In genomic region chr8:47206640-47207237, GRCm38 (mm10) we compare ENCODE assay signal across 26 mouse cellular contexts.
DNase-seq lines count a peak whose midpoint lies in the region; ATAC-seq and TF ChIP-seq lines count a peak whose summit lies in the region.
"Had no signal": no experiment of that assay in that cellular context is flagged by ENCODE, and none has a peak within 500 bp of the region (broad histone marks: within the 10 kb centered on the region; RNA-seq: fewer than 3 reads in every experiment).

No protein-coding gene starts in this region.

- no peak for DNase-seq in hindbrain, embryonic 14.5 days (ENCODE audit: low spot score)
- DNase-seq in hindbrain, embryonic 10.5 days (ENCODE audit: low spot score), result no peak
- no peak for DNase-seq in midbrain, embryonic 14.5 days
- no peak for DNase-seq in limb, embryonic 14.5 days (ENCODE audit: low spot score)
- no peak for DNase-seq in embryo, embryonic 9.5 days (ENCODE audit: extremely low spot score)
- DNase-seq: B cell, adult 2 months; cerebellum, adult 11 months; cerebellum, postnatal 10 days; gastrocnemius, postnatal 14 days; heart, adult 18-20 months; heart, postnatal 14 days; kidney, adult 11 months; kidney, postnatal 10 days; lung, embryonic 14.5 days; thymus, postnatal 14 days had no signal

- no peaks in the 10 kb centered on the region for H3K27me3 ChIP-seq in hindbrain, embryonic 14.5 days (ENCODE audit: control insufficient read depth, insufficient read depth, low read length)
- no peaks in the 10 kb centered on the region for H3K27me3 ChIP-seq in hindbrain, embryonic 10.5 days (ENCODE audit: insufficient read depth, poor library complexity, severe bottlenecking)
- no peaks in the 10 kb centered on the region for H3K27me3 ChIP-seq in midbrain, embryonic 13.5 days
- no peaks in the 10 kb centered on the region for H3K27me3 ChIP-seq in midbrain, embryonic 14.5 days (ENCODE audit: control insufficient read depth, insufficient read depth, low read length)
- H3K27me3 ChIP-seq in limb, embryonic 14.5 days (ENCODE audit: control insufficient read depth, insufficient read depth, low read length), result no peaks in the 10 kb centered on the region
- H3K27me3 ChIP-seq: CH12.LX; embryonic facial prominence, embryonic 12.5 days; heart, embryonic 13.5 days; limb, embryonic 15.5 days; megakaryocyte, embryonic 14.5 days; Patski had no signal

- 76% methylated on average over 8 of the region's 8 CpGs for WGBS in hindbrain, embryonic 14.5 days
- 92% methylated on average over 8 of the region's 8 CpGs for WGBS in hindbrain, embryonic 10.5 days
- WGBS in midbrain, embryonic 13.5 days, result 86% methylated on average over 8 of the region's 8 CpGs
- 85% methylated on average over 8 of the region's 8 CpGs for WGBS in midbrain, embryonic 14.5 days
- WGBS in limb, embryonic 14.5 days, result 40% methylated on average over 8 of the region's 8 CpGs

- TF ChIP-seq POLR2A in limb, embryonic 14.5 days (IDR thresholded peaks at IDR 0.05; ENCODE audit: borderline replicate concordance, extremely low read depth, insufficient read depth, insufficient read length), result no peak

- no peak overlapping the region for H3K4me3 ChIP-seq in hindbrain, embryonic 14.5 days (replicated peaks; ENCODE audit: low read length)
- H3K4me3 ChIP-seq in hindbrain, embryonic 10.5 days, result no peak overlapping the region
- H3K4me3 ChIP-seq in midbrain, embryonic 13.5 days (replicated peaks), result no peak overlapping the region
- no peak overlapping the region for H3K4me3 ChIP-seq in midbrain, embryonic 14.5 days (replicated peaks; ENCODE audit: low read depth, low read length)
- H3K4me3 ChIP-seq in limb, embryonic 14.5 days (replicated peaks; ENCODE audit: low read length), result no peak overlapping the region
- H3K4me3 ChIP-seq: embryonic facial prominence, embryonic 12.5 days; heart, embryonic 13.5 days; limb, embryonic 15.5 days; megakaryocyte, embryonic 14.5 days had no signal

- no peaks in the 10 kb centered on the region for H3K9me3 ChIP-seq in hindbrain, embryonic 14.5 days (ENCODE audit: control insufficient read depth, low read length)
- H3K9me3 ChIP-seq in hindbrain, embryonic 10.5 days, result peaks cover 5% of the 10 kb centered on the region; the same call in 1 of the 2 replicates
- no peaks in the 10 kb centered on the region for H3K9me3 ChIP-seq in midbrain, embryonic 13.5 days
- no peaks in the 10 kb centered on the region for H3K9me3 ChIP-seq in midbrain, embryonic 14.5 days (ENCODE audit: control insufficient read depth, low read length)
- H3K9me3 ChIP-seq in limb, embryonic 14.5 days (ENCODE audit: control insufficient read depth, low read length), result no peaks in the 10 kb centered on the region
- H3K9me3 ChIP-seq: embryonic facial prominence, embryonic 12.5 days; G1E; heart, embryonic 13.5 days; limb, embryonic 15.5 days had no signal

- H3K4me1 ChIP-seq in hindbrain, embryonic 14.5 days (replicated peaks; ENCODE audit: control insufficient read depth, insufficient read depth, low read length), result peaks cover 7% of the 10 kb centered on the region
- peaks cover 12% of the 10 kb centered on the region for H3K4me1 ChIP-seq in hindbrain, embryonic 10.5 days (replicated peaks)
- peaks cover 29% of the 10 kb centered on the region for H3K4me1 ChIP-seq in midbrain, embryonic 13.5 days (replicated peaks)
- 0 out of 2 replicates have a peak, but pooled peaks cover 11% of the 10 kb centered on the region for H3K4me1 ChIP-seq in midbrain, embryonic 14.5 days (ENCODE audit: control insufficient read depth, insufficient read depth, low read length)
- peaks cover 20% of the 10 kb centered on the region for H3K4me1 ChIP-seq in limb, embryonic 14.5 days (ENCODE audit: control insufficient read depth, insufficient read depth, low read length)
- H3K4me1 ChIP-seq: megakaryocyte, embryonic 14.5 days had no signal

- peak overlapping the region; percentile 49; the same call in 1 of the 2 replicates for H3K27ac ChIP-seq in hindbrain, embryonic 14.5 days
- no peak overlapping the region for H3K27ac ChIP-seq in hindbrain, embryonic 10.5 days
- no peak overlapping the region for H3K27ac ChIP-seq in midbrain, embryonic 13.5 days
- no peak overlapping the region for H3K27ac ChIP-seq in midbrain, embryonic 14.5 days (replicated peaks; ENCODE audit: low read depth, low read length)
- no peak overlapping the region for H3K27ac ChIP-seq in limb, embryonic 14.5 days (replicated peaks; ENCODE audit: low read depth, low read length)
- H3K27ac ChIP-seq: embryonic facial prominence, embryonic 12.5 days; heart, embryonic 13.5 days; limb, embryonic 15.5 days; liver, embryonic 14.5 days had no signal

- ATAC-seq in hindbrain, embryonic 14.5 days (ENCODE audit: low FRiP score), result peak; percentile 61; the same call in 1 of the 2 replicates
- peak; percentile 49 for ATAC-seq in midbrain, embryonic 13.5 days
- ATAC-seq in midbrain, embryonic 14.5 days (ENCODE audit: low FRiP score, low TSS enrichment), result no peak
- ATAC-seq in limb, embryonic 14.5 days (ENCODE audit: low FRiP score, low read depth), result peak; percentile 30; the same call in 1 of the 2 replicates
- ATAC-seq in megakaryocyte-erythroid progenitor cell, adult 5-6 weeks (replicated peaks; ENCODE audit: low FRiP score, low TSS enrichment, poor library complexity, severe bottlenecking), result no peak
- ATAC-seq: forebrain, embryonic 14.5 days; Patski had no signal

- no peak overlapping the region for H3K9ac ChIP-seq in hindbrain, embryonic 14.5 days
- no peak overlapping the region for H3K9ac ChIP-seq in midbrain, embryonic 13.5 days (replicated peaks)
- no peak overlapping the region for H3K9ac ChIP-seq in midbrain, embryonic 14.5 days (replicated peaks; ENCODE audit: low read length)
- no peak overlapping the region for H3K9ac ChIP-seq in limb, embryonic 14.5 days (ENCODE audit: low read depth, low read length, severe bottlenecking)
- H3K9ac ChIP-seq: embryonic facial prominence, embryonic 12.5 days; limb, embryonic 15.5 days; liver, embryonic 14.5 days; lung, embryonic 14.5 days had no signal

- no peak overlapping the region for H3K4me2 ChIP-seq in hindbrain, embryonic 14.5 days (replicated peaks)
- H3K4me2 ChIP-seq in midbrain, embryonic 13.5 days (replicated peaks), result no peak overlapping the region
- H3K4me2 ChIP-seq in midbrain, embryonic 14.5 days (ENCODE audit: low read length), result no peak overlapping the region
- no peak overlapping the region for H3K4me2 ChIP-seq in limb, embryonic 14.5 days (replicated peaks; ENCODE audit: low read depth, low read length, severe bottlenecking)
- H3K4me2 ChIP-seq: embryonic facial prominence, embryonic 12.5 days; heart, embryonic 13.5 days; limb, embryonic 15.5 days; lung, embryonic 14.5 days had no signal

- 0 out of 2 replicates have a peak, but pooled peaks cover 3% of the 10 kb centered on the region for H3K36me3 ChIP-seq in hindbrain, embryonic 14.5 days (replicated peaks; ENCODE audit: control insufficient read depth, insufficient read depth)
- H3K36me3 ChIP-seq in hindbrain, embryonic 10.5 days, result peaks cover 10% of the 10 kb centered on the region
- H3K36me3 ChIP-seq in midbrain, embryonic 13.5 days, result peaks cover 6% of the 10 kb centered on the region; the same call in 1 of the 2 replicates
- 0 out of 2 replicates have a peak, but pooled peaks cover 5% of the 10 kb centered on the region for H3K36me3 ChIP-seq in midbrain, embryonic 14.5 days (ENCODE audit: control insufficient read depth, insufficient read depth, low read length)
- H3K36me3 ChIP-seq in limb, embryonic 14.5 days (ENCODE audit: control insufficient read depth, insufficient read depth, low read length), result no peaks in the 10 kb centered on the region
- H3K36me3 ChIP-seq: embryonic facial prominence, embryonic 12.5 days; G1E; heart, embryonic 13.5 days; limb, embryonic 15.5 days had no signal

Comparison
In these comparisons a context has a peak if more than half of its experiments do, and no peak if none do; other contexts are left out.
1. ATAC-seq: peak in hindbrain, embryonic 14.5 days (single experiment), midbrain, embryonic 13.5 days (single experiment) and limb, embryonic 14.5 days (single experiment); none in midbrain, embryonic 14.5 days (single experiment) and megakaryocyte-erythroid progenitor cell, adult 5-6 weeks (single experiment).